Mouse (Mus musculus): ENCODE data around the gene Trpd52l3.

The Trpd52l3 gene

GRCm38 (mm10) chr19:30029894-30030635, 26.5 kb downstream of the Trpd52l3 start, which contains the start of gene Uhrf2:
Gene Uhrf2, plus strand, starts transcription at chr19:30030513.
- DNase-seq (ENCODE audit: low spot score in 2 of 2) = peak; percentile 97 to 98

GRCm38 (mm10) chr19:30030636-30031467, 27.3 kb downstream of the Trpd52l3 start:
- peak; percentile 36 to 42 for DNase-seq (ENCODE audit: low spot score in 2 of 2)

DNA sequence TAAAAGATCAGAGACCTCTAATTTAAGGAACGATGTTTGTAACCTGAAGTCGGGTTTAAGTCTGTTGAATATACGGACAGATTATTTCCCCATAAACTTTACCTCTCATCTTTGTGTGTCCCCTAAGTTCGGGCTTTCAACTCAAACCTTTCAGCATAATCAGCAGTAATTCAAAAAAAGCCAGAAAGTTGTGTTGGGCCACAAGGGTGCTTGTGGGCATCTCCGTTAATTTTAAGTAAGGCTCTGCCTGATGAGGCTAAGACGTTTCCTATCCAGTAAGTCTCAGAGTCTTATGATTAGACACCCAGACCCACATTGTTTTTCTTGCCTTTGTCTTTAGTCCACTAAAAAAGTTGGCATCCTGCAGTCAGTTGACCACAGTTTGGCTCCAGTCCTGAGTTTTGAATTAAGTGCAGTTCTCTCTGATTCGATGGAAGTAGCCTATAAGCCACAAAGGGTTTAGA, 27.9 kb downstream of the Trpd52l3 start:
- DNase-seq (ENCODE audit: low spot score in 2 of 2) = no peak

DNA sequence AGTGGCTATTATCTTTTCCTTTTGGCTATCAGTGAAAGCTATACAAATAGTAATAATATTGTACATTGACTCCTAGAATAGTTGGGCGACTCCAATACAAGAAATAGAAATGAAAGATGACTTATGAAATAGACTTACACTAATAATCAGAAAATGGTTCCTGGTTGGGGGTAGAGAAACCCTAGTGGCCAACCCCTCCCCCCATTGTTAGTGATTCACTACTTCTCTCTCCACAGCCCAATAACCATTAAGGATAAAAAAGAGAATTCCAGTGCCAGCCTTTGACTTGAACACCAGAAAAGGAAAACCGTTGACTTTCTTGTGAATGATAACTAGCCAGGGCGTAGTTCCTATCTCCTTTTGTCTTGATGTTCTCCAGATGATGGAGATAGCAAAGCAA, 28.6 kb downstream of the Trpd52l3 start:
- no peak for DNase-seq (ENCODE audit: low spot score in 2 of 2)

DNA sequence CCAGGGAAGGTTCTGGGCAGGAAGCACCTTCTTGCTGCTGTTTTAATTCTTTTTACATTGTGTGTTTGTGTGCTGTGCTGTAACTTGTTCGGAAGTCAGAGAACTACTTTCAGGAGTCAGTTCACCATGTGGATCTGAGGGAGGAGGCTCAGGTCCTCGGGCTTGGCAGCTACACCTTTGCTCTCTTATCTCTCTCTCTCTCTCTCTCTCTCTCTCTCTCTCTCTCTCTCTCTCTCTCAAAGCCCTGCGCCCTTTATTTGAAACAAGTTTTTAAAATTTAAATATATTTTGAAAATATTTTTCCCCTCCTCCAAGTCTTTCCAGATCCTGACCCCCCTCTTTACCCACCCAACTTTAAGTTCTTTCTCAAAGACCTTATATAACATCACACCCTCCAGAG, 31.8 kb downstream of the Trpd52l3 start:
- no peak for DNase-seq (ENCODE audit: low spot score in 2 of 2)

DNA sequence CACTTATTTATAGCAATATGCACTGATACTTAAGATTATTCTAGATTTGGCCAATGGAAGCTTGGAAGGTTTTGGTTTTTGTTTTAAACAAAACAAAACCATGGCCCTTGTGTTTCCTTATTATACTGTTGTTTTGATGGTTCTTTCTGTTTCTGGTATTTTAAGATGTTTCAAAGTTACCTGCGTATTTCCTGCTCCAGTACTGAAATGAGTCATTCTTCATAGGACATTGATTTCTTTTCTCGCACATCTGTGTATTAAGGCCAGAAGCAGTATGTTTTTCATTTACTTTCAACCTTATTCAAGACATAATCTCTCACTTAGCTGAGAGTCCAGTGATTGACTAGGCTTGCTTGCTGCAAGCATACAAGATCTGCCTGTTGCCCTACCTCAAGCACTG, 40.1 kb downstream of the Trpd52l3 start:
- no peak for DNase-seq (ENCODE audit: low spot score in 2 of 2)

DNA sequence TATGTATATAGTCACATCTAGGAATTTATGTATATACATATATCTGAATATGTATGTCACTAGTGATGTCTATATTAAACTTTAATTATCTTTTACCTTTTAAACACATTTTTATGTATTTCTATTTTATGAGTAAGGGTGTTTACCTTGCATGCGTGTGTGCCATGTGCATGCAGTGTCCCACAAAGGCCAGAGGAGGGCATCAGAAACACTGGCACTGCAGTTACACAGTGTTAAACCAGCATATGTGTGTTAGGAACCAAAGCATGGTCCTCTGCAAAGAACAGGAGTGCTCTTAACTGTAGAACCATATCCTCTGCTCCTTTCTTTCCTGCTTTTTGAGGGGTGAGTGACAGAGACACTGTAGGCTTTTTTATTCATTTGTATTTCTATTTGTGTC, 41.0 kb downstream of the Trpd52l3 start:
- DNase-seq (ENCODE audit: low spot score in 2 of 2) = no peak

DNA sequence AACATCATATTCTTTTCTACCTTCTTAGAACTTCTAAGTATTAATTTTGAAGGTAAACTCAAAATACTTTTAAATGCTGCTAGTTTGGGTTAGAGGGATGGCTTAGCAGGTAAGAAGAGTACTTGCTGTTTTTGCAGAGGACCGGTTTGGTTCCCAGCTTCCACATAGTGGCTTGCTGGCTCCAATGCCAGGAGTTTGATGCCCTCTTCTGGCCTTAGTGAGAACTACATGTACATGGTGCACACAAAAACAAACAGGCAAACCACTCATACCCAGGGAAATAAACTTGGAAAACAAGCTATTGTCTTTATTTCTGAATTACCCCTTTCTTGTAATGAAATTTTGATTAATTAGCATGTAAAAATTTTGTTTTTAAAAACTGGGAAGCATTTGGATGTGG, 42.3 kb downstream of the Trpd52l3 start:
- no peak for DNase-seq (ENCODE audit: low spot score in 2 of 2)

- no peak for DNase-seq (ENCODE audit: low spot score in 2 of 2)
Measured at GRCm38 (mm10) chr19:30050584-30050983, 47.0 kb downstream of the Trpd52l3 start.

- DNase-seq (ENCODE audit: low spot score in 2 of 2) = no peak
Measured at GRCm38 (mm10) chr19:30051479-30051878, 47.9 kb downstream of the Trpd52l3 start.

DNA sequence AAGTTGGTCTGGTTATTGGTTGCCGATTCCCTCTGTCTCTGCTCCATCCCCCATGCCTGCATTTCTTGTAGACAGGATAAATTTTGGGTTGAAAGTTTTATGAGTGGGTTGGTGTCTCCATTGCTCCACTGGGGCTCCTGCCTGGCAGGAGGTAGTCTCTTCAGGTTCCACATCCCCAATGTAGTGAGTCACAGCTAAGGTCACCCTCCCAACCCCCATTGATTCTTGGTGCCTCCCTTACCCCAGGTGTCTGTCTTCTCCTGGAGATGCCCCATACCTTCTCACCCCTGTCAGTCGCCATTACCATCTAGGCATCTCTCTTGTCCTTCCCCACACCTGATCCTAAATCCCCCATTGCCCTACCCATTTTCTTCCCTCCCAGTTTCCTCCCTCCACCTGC, 50.6 kb downstream of the Trpd52l3 start:
- no peak for DNase-seq (ENCODE audit: low spot score in 2 of 2)

Data from right cerebral cortex, postnatal 10 days (tissue).